Mouse (Mus musculus): ENCODE data around the gene Ulk4. TPM values are rescaled to one million over a fixed set of nuclear protein-coding genes. Genes with fewer than 3 reads are reported as not detected.

The Ulk4 gene
- polyA plus RNA-seq, 1 experiment from 2014 or later, result 177 TPM

DNA sequence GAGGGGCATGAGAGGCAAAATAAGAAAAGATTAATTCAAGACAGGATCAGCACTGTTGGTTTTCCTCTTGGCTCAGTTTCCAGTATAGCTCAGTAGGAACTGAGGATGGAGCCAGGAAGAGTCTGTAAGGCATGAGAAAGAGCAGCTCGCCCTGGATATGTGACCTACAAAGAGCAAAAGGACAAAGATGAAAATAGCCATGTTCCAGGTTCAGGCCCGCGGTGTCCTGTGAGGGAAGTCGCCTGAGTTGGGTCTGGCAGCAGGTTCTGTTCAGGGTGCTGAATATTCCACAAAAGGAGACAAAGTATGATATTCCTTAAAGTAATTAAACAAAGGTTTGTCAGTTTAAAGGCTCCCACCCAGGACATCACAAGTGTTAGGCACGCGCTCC is 34.8 kb upstream of the Ulk4 start:
- Histone ChIP-seq H3K36me3 (ENCODE audit: poor library complexity, severe bottlenecking) (no peaks in the 10 kb centered on the region), H3K27ac (peak overlapping the region; percentile 96), H3K9me3 (replicated peaks) (no peaks in the 10 kb centered on the region), H3K4me2 (peak overlapping the region; percentile 57; the same call in 1 of the 2 replicates), H3K4me1 (peaks cover 79% of the 10 kb centered on the region), H3K4me3 (no peak overlapping the region), H3K9ac (no peak overlapping the region), H3K27me3 (no peaks in the 10 kb centered on the region)
- no peak for ATAC-seq
- WGBS, result 54% methylated on average over 6 of the region's 6 CpGs

DNA sequence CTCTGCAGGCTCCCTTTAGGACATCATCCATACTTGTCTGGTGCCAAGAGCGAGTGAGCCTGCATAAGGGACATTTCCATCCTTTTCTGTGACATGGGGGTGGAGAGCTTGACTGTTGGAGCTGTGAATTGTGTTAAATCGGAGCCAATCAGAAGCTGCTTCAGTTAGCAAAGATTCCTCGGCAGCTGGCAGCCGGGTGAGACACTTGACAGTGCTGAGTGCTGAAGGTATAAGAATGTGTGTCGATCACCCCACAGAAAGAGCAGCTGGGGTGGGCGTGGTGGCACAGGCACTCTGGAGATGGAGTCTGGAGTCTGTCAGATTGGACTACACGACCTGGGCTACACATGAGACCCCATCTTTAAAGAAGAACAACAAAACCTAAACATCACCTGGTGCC is 33.5 kb upstream of the Ulk4 start:
- H3K4me1 ChIP-seq, result peaks cover 75% of the 10 kb centered on the region
- H3K27ac ChIP-seq, result peak overlapping the region; percentile 96
- WGBS, result 51% methylated on average over 7 of the region's 7 CpGs
- H3K4me3 ChIP-seq, result no peak overlapping the region
- H3K27me3 ChIP-seq, result no peaks in the 10 kb centered on the region
- no peaks in the 10 kb centered on the region for H3K36me3 ChIP-seq (ENCODE audit: poor library complexity, severe bottlenecking)
- H3K9ac ChIP-seq, result peak overlapping the region; percentile 34; the same call in 1 of the 2 replicates
- no peaks in the 10 kb centered on the region for H3K9me3 ChIP-seq (replicated peaks)
- ATAC-seq, result peak; percentile 54
- H3K4me2 ChIP-seq, result no peak overlapping the region

DNA sequence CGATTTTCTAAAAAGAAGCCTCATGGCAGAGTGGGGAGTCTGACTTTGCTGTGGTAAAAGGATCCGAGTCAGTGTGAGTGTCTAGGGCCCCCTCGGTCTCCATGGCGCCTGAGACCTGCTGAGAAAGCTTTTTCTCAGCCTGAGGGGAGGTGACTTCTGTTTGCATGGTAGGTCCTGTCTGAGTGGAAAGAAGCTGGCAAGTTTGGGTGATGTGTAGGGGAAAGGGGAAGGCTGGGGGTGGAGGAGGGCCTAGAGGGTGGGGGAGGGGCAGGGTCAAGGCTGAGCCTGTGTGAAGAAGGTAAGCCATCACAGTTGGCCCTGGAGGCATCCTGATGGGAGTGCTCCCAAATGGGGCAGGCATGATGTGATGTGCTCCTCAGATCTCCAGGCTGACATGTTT is 32.3 kb upstream of the Ulk4 start:
- H3K36me3 ChIP-seq (ENCODE audit: poor library complexity, severe bottlenecking), result no peaks in the 10 kb centered on the region
- WGBS, result 34% methylated on average over 4 of the region's 4 CpGs
- ATAC-seq, result no peak
- H3K4me2 ChIP-seq, result no peak overlapping the region
- no peak overlapping the region for H3K4me3 ChIP-seq
- no peaks in the 10 kb centered on the region for H3K9me3 ChIP-seq (replicated peaks)
- peaks cover 73% of the 10 kb centered on the region for H3K4me1 ChIP-seq
- H3K27ac ChIP-seq, result no peak overlapping the region
- no peak overlapping the region for H3K9ac ChIP-seq
- H3K27me3 ChIP-seq, result no peaks in the 10 kb centered on the region

GRCm38 (mm10) chr9:121305456-121305855 is 28.5 kb upstream of the Ulk4 start:
- H3K9me3 ChIP-seq (replicated peaks), result no peaks in the 10 kb centered on the region
- 92% methylated on average over 4 of the region's 4 CpGs for WGBS
- no peak overlapping the region for H3K27ac ChIP-seq
- no peak for ATAC-seq
- H3K9ac ChIP-seq, result no peak overlapping the region
- H3K27me3 ChIP-seq, result no peaks in the 10 kb centered on the region
- no peak overlapping the region for H3K4me2 ChIP-seq
- no peak overlapping the region for H3K4me3 ChIP-seq
- no peaks in the 10 kb centered on the region for H3K36me3 ChIP-seq (ENCODE audit: poor library complexity, severe bottlenecking)
- peaks cover 65% of the 10 kb centered on the region for H3K4me1 ChIP-seq

- Histone ChIP-seq H3K36me3 (ENCODE audit: poor library complexity, severe bottlenecking) (no peaks in the 10 kb centered on the region), H3K4me2 (no peak overlapping the region), H3K27ac (peak overlapping the region; percentile 78), H3K27me3 (no peaks in the 10 kb centered on the region), H3K9ac (no peak overlapping the region), H3K9me3 (replicated peaks) (no peaks in the 10 kb centered on the region), H3K4me3 (no peak overlapping the region), H3K4me1 (peaks cover 65% of the 10 kb centered on the region)
- ATAC-seq, result peak; percentile 11; the same call in 1 of the 2 replicates
- 40% methylated on average over 10 of the region's 10 CpGs for WGBS
Observed at GRCm38 (mm10) chr9:121304520-121304919, 27.5 kb upstream of the Ulk4 start.

GRCm38 (mm10) chr9:121303748-121304147 is 26.8 kb upstream of the Ulk4 start:
- peak overlapping the region; percentile 47 for H3K4me2 ChIP-seq
- WGBS, result 3% methylated on average over 9 of the region's 9 CpGs
- peaks cover 68% of the 10 kb centered on the region for H3K4me1 ChIP-seq
- H3K4me3 ChIP-seq, result no peak overlapping the region
- no peaks in the 10 kb centered on the region for H3K36me3 ChIP-seq (ENCODE audit: poor library complexity, severe bottlenecking)
- peak overlapping the region; percentile 78 for H3K27ac ChIP-seq
- ATAC-seq, result peak; percentile 48
- H3K27me3 ChIP-seq, result no peaks in the 10 kb centered on the region
- no peaks in the 10 kb centered on the region for H3K9me3 ChIP-seq (replicated peaks)
- H3K9ac ChIP-seq, result peak overlapping the region; percentile 50

GRCm38 (mm10) chr9:121303086-121303485 is 26.1 kb upstream of the Ulk4 start:
- Histone ChIP-seq H3K9ac (peak overlapping the region; percentile 50), H3K36me3 (ENCODE audit: poor library complexity, severe bottlenecking) (no peaks in the 10 kb centered on the region), H3K9me3 (replicated peaks) (no peaks in the 10 kb centered on the region), H3K27me3 (no peaks in the 10 kb centered on the region), H3K4me3 (no peak overlapping the region), H3K27ac (peak overlapping the region; percentile 78), H3K4me1 (peaks cover 74% of the 10 kb centered on the region), H3K4me2 (peak overlapping the region; percentile 47)
- WGBS, result 39% methylated on average over 6 of the region's 6 CpGs
- ATAC-seq, result no peak

DNA sequence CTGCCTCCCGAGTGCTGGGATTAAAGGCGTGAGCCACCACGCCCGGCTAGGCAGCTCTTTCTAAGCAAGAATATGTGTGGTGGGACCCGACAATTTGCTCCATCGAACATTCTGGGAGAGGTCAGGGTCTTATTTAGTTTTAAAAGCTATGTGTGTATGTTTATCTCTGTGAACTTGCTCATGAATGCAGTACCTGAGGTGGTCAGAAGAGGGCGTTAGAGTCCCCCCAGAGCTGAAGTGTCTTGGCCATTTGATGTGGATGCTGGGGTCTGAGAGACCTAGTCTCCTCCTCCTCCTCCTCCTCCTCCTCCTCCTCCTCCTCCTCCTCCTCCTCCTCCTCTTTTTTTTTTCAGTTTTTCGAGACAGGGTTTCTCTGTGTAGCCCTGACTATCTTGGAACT is 25.5 kb upstream of the Ulk4 start:
- no peak overlapping the region for H3K4me2 ChIP-seq
- no peaks in the 10 kb centered on the region for H3K9me3 ChIP-seq (replicated peaks)
- 84% methylated on average over 7 of the region's 8 CpGs for WGBS
- no peaks in the 10 kb centered on the region for H3K27me3 ChIP-seq
- ATAC-seq, result no peak
- H3K4me1 ChIP-seq, result peaks cover 76% of the 10 kb centered on the region
- no peak overlapping the region for H3K9ac ChIP-seq
- no peak overlapping the region for H3K4me3 ChIP-seq
- no peak overlapping the region for H3K27ac ChIP-seq
- H3K36me3 ChIP-seq (ENCODE audit: poor library complexity, severe bottlenecking), result no peaks in the 10 kb centered on the region

GRCm38 (mm10) chr9:121301041-121301920 is 24.3 kb upstream of the Ulk4 start:
- peak overlapping the region; percentile 93 for H3K4me2 ChIP-seq
- no peaks in the 10 kb centered on the region for H3K9me3 ChIP-seq (replicated peaks)
- peak overlapping the region; percentile 43; the same call in 1 of the 2 replicates for H3K9ac ChIP-seq
- H3K27me3 ChIP-seq, result no peaks in the 10 kb centered on the region
- no peak overlapping the region for H3K27ac ChIP-seq
- no peak overlapping the region for H3K4me3 ChIP-seq
- WGBS, result 77% methylated on average over 22 of the region's 22 CpGs
- no peak for ATAC-seq
- H3K36me3 ChIP-seq (ENCODE audit: poor library complexity, severe bottlenecking), result no peaks in the 10 kb centered on the region
- peaks cover 73% of the 10 kb centered on the region for H3K4me1 ChIP-seq

- WGBS, result 10% methylated on average over 19 of the region's 19 CpGs
- H3K36me3 ChIP-seq (ENCODE audit: poor library complexity, severe bottlenecking), result no peaks in the 10 kb centered on the region
- peak overlapping the region; percentile 93 for H3K4me2 ChIP-seq
- H3K9me3 ChIP-seq (replicated peaks), result no peaks in the 10 kb centered on the region
- peak overlapping the region; percentile 97 for H3K9ac ChIP-seq
- no peak overlapping the region for H3K27ac ChIP-seq
- peaks cover 65% of the 10 kb centered on the region for H3K4me1 ChIP-seq
- peak overlapping the region; percentile 87 for H3K4me3 ChIP-seq
- ATAC-seq, result no peak
- H3K27me3 ChIP-seq, result no peaks in the 10 kb centered on the region
Observed at GRCm38 (mm10) chr9:121299976-121300570, 23.1 kb upstream of the Ulk4 start.

- Histone ChIP-seq H3K4me2 (peak overlapping the region; percentile 93), H3K27ac (no peak overlapping the region), H3K4me1 (peaks cover 58% of the 10 kb centered on the region), H3K27me3 (no peaks in the 10 kb centered on the region), H3K9me3 (replicated peaks) (no peaks in the 10 kb centered on the region), H3K4me3 (peak overlapping the region; percentile 87), H3K36me3 (ENCODE audit: poor library complexity, severe bottlenecking) (no peaks in the 10 kb centered on the region), H3K9ac (peak overlapping the region; percentile 97)
- no peak for ATAC-seq
- WGBS, result 33% methylated on average over 9 of the region's 9 CpGs
Observed at GRCm38 (mm10) chr9:121299223-121299755, 22.3 kb upstream of the Ulk4 start.

GRCm38 (mm10) chr9:121298411-121299091 is 21.6 kb upstream of the Ulk4 start:
- Histone ChIP-seq H3K4me1 (peaks cover 51% of the 10 kb centered on the region), H3K9ac (peak overlapping the region; percentile 97), H3K36me3 (ENCODE audit: poor library complexity, severe bottlenecking) (no peaks in the 10 kb centered on the region), H3K4me2 (peak overlapping the region; percentile 93), H3K27ac (peak overlapping the region; percentile 41), H3K4me3 (peak overlapping the region; percentile 87), H3K27me3 (no peaks in the 10 kb centered on the region), H3K9me3 (replicated peaks) (no peaks in the 10 kb centered on the region)
- no peak for ATAC-seq
- WGBS, result 24% methylated on average over 15 of the region's 15 CpGs

All from forebrain, embryonic 13.5 days (tissue).